ENCODE assay signal across 8 mouse cellular contexts in the genomic region with DNA sequence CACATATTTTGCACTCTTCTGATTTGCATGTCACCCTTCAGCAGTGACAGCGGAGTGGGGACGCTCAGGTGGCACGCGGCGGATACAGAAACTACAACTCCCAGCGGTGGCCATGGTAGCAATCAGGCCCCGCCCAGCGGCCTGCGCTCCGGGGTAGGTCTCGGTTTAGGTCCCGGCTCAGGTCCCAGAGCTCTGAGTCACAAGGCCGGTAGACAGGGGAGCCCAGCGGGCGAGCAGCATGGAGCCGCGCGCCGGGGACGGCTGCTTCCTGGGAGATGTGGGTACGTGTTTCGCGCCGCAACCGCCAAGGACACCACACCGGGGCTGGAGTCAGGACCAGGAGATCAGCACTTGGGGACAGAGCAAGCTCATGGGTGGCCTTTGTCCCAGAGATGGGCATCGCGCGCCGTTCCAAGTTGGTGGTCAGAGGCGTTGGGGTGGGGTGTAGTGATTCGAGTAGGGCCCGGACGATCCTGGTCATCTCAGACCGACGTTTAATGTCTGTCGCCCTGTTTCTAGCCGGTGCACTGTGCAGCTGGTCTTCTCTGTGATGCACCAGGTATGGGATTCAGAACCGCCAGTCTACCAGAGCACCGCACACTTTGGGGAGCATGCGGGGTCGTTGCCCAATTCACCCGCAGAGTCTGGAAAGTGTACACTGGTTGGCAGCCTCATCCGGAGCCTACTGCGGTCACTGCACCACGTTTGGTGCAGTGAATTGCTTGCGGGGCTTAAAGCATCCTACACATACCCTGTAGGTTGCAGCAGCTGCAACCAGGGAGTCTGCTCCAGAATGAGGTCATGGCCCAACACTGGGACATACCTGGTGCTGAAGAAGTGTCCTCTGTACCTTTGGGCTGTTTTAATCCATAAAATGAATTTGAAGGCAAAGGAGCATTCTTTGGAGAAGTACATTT. TPM values are rescaled to one million over a fixed set of nuclear protein-coding genes. Genes with fewer than 3 reads are reported as not detected.
DNase-seq lines count a peak whose midpoint lies in the region; ATAC-seq lines count a peak whose summit lies in the region.

Gene Asb13, plus strand, starts transcription at position 138 of the 917 bp plus-strand sequence.

- H3K36me3 ChIP-seq in intestine, embryonic 15.5 days = no peaks in the 10 kb centered on the region

- H3K4me2 ChIP-seq in intestine, embryonic 15.5 days (replicated peaks) = peak within 1 kb of the TSS; percentile 86

- under 1% methylated on average over 47 of the region's 47 CpGs for WGBS in intestine, embryonic 15.5 days

- H3K9ac ChIP-seq in intestine, embryonic 15.5 days = peak within 1 kb of the TSS; percentile 79

- peak within 1 kb of the TSS; percentile 73 for H3K4me3 ChIP-seq in intestine, embryonic 15.5 days (replicated peaks)

- peaks cover 4% of the 10 kb centered on the region; the same call in 1 of the 2 replicates for H3K4me1 ChIP-seq in intestine, embryonic 15.5 days (replicated peaks)

- H3K27me3 ChIP-seq in intestine, embryonic 15.5 days (replicated peaks) = no peaks in the 10 kb centered on the region

- no peaks in the 10 kb centered on the region for H3K9me3 ChIP-seq in intestine, embryonic 15.5 days

- ATAC-seq in intestine, embryonic 15.5 days = peak; percentile 97

- intact Hi-C loops in gastrocnemius, postnatal 36 days (cut with DNase I) = loop anchor here (2.0 kb wide), 1 partner anchor 23 kb away; the partner anchor contains the start of gene Fam208b
- intact Hi-C loops in left cerebral cortex, postnatal 25 days (cut with DNase I) = loop anchor here (1.0 kb wide), 1 partner anchor 23 kb away; the partner anchor contains the start of gene Fam208b

- no peak within 1 kb of the TSS for H3K27ac ChIP-seq in intestine, embryonic 15.5 days

- peak; percentile 95 for DNase-seq in adrenal gland, adult 2 months
- peak; percentile 66 for DNase-seq in embryo, embryonic 11.5 days (ENCODE audit: low read depth, low spot score)
- DNase-seq in gastrocnemius, postnatal 36 days = peak; percentile 76 to 78
- peak; percentile 83 to 92 for DNase-seq in left cerebral cortex, postnatal 25 days (ENCODE audit: low spot score in 2 of 2)
- DNase-seq in mesoderm, embryonic 11.5 days (ENCODE audit: low read depth, low spot score) = peak; percentile 81
- peak; percentile 87 for DNase-seq in right cerebral cortex, postnatal 25 days
- DNase-seq in urinary bladder, postnatal 36 days (ENCODE audit: low spot score in 2 of 2) = peak; percentile 72 to 88

RNA-seq across cellular contexts. Expression of gene Asb13, which starts in this region (rescaled TPM):
- 10 to 100 TPM; 13.5 to 15.9 TPM for total RNA-seq in adrenal gland, adult 2 months (2021)
- 19.8 and 21.0 TPM in 2 replicates for polyA plus RNA-seq in adrenal gland, adult 2 months (2012; rRNA removed)
- 10 to 100 TPM; 11.1 to 14.2 TPM for total RNA-seq in gastrocnemius, postnatal 36 days (2021)
- 6.9 and 7.2 TPM in 2 replicates for polyA plus RNA-seq in intestine, embryonic 15.5 days (2015; fragmentation: Nextera tagmentation; extraction: Ambion mirVana)
- total RNA-seq in left cerebral cortex, postnatal 25 days (2021) = 10 to 100 TPM; 39.3 to 40.5 TPM
